Mouse (Mus musculus) heart, postnatal 0 days (tissue): ENCODE measurements around the gene Thpo.

Experiments used
- CTCF ChIP-seq: IDR thresholded peaks from 2 replicates; pipeline ENCODE4 v1.5.1; 2016; ENCODE audit warnings: antibody characterized with exemption, control low read depth, low read depth
- EP300 ChIP-seq: IDR thresholded peaks from 2 replicates; pipeline ENCODE4 v1.6.1; 2016; ENCODE audit warnings: antibody characterized with exemption, low read depth

DNA sequence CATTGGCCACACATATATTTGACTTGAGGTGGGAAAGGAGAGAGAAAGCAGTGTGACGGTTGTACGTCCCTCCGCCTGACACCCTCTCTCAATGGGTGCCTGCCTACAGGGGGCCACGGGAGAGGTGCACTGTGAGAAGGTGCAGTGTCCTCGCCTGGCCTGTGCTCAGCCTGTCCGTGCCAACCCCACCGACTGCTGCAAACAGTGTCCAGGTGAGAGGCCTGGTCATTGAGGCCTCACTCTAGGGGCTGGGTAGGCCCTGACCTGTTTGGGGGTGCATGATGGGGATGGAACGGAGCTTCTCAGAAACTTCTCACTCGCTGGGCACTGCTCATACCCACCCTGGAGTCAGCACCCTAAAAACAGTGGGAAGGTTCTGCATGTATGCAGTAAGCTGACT is 5.5 kb upstream of the Thpo start:
- no peak for TF ChIP-seq CTCF
- no peak for TF ChIP-seq EP300
